Mouse (Mus musculus): ENCODE measurements around the gene Klf14. TPM values are rescaled to one million over a fixed set of nuclear protein-coding genes. Genes with fewer than 3 reads are reported as not detected.
A peak's percentile ranks its signal among the peaks of the same experiment; 100 is the strongest.

The Klf14 gene
- polyA plus RNA-seq, 1 experiment from 2014 or later: 0.33 TPM

GRCm38 (mm10) chr6:30957784-30958735, 818 bp downstream of the Klf14 start:
- H3K9ac ChIP-seq (ENCODE audit: low read depth, low read length): no peak overlapping the region
- peak; percentile 30; the same call in 1 of the 2 replicates for ATAC-seq
- H3K4me3 ChIP-seq (ENCODE audit: low read length): peak overlapping the region; percentile 48
- H3K9me3 ChIP-seq (ENCODE audit: control insufficient read depth, low read length): peaks cover 39% of the 10 kb centered on the region
- H3K4me2 ChIP-seq (ENCODE audit: low read length): peak overlapping the region; percentile 69
- peaks cover 37% of the 10 kb centered on the region for H3K27me3 ChIP-seq (replicated peaks; ENCODE audit: control insufficient read depth, insufficient read depth, low read length)
- H3K4me1 ChIP-seq (ENCODE audit: control insufficient read depth, insufficient read depth, low read depth, low read length): no peaks in the 10 kb centered on the region; the same call in 1 of the 2 replicates
- 4% methylated on average over 59 of the region's 84 CpGs for WGBS
- H3K27ac ChIP-seq (ENCODE audit: low read depth, low read length): no peak overlapping the region
- H3K36me3 ChIP-seq (ENCODE audit: control insufficient read depth, insufficient read depth, low read length): peaks cover 3% of the 10 kb centered on the region; the same call in 1 of the 2 replicates

DNA sequence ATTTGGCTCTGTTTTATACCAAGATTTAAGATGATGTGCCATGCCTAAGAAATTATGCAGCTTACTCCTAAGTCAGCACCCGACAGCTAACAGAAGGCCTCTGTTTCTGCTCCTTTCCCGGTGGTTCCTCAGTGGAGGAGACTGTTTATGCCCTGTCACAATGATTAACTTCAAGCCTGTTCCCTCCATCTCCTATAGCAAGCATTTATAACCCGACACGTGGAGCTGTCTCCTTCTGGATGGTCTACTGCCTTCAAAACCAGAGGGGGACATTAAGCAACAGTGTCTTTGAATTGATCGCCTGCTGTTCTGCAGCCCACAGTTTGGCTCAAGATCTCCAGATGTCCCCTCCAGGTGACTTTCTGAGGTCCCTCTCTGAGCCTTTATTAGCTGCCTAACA, 19.6 kb downstream of the Klf14 start:
- no peak overlapping the region for H3K9ac ChIP-seq (ENCODE audit: low read depth, low read length)
- no peaks in the 10 kb centered on the region for H3K4me1 ChIP-seq (ENCODE audit: control insufficient read depth, insufficient read depth, low read depth, low read length)
- H3K27me3 ChIP-seq (replicated peaks; ENCODE audit: control insufficient read depth, insufficient read depth, low read length): no peaks in the 10 kb centered on the region
- no peak overlapping the region for H3K4me3 ChIP-seq (ENCODE audit: low read length)
- WGBS: 61% methylated on average over 5 of the region's 5 CpGs
- H3K9me3 ChIP-seq (ENCODE audit: control insufficient read depth, low read length): no peaks in the 10 kb centered on the region
- no peaks in the 10 kb centered on the region for H3K36me3 ChIP-seq (ENCODE audit: control insufficient read depth, insufficient read depth, low read length)
- H3K4me2 ChIP-seq (ENCODE audit: low read length): no peak overlapping the region
- ATAC-seq: no peak
- no peak overlapping the region for H3K27ac ChIP-seq (ENCODE audit: low read depth, low read length)

- no peak overlapping the region for H3K9ac ChIP-seq (ENCODE audit: low read depth, low read length)
- H3K4me1 ChIP-seq (ENCODE audit: control insufficient read depth, insufficient read depth, low read depth, low read length): no peaks in the 10 kb centered on the region; the same call in 1 of the 2 replicates
- H3K4me2 ChIP-seq (ENCODE audit: low read length): no peak overlapping the region
- no peaks in the 10 kb centered on the region for H3K9me3 ChIP-seq (ENCODE audit: control insufficient read depth, low read length)
- H3K4me3 ChIP-seq (ENCODE audit: low read length): no peak overlapping the region
- no peak overlapping the region for H3K27ac ChIP-seq (ENCODE audit: low read depth, low read length)
- 49% methylated on average over 2 of the region's 2 CpGs for WGBS
- H3K27me3 ChIP-seq (replicated peaks; ENCODE audit: control insufficient read depth, insufficient read depth, low read length): no peaks in the 10 kb centered on the region
- no peak for ATAC-seq
- no peaks in the 10 kb centered on the region for H3K36me3 ChIP-seq (ENCODE audit: control insufficient read depth, insufficient read depth, low read length)
These were observed 36.1 kb downstream of the Klf14 start for GRCm38 (mm10) chr6:30922821-30923220.

DNA sequence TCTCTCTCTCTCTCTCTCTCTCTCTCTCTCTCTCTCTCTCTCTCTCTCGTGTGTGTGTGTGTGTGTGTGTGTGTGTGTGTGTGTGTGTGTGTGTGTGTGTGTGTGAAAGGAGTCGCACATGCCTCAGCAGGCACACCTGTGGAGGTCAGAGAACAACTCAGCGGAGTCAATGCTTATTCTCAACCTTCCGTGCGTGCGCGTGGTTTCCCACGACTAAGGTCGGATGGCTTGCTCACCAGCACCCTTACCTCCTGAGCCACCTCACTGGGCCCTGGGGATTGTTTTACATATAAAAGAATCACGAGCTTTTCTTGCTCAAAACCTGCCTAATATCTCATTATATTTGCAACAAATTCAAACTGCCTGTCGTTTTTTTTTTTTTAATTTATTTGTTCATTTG, 37.1 kb downstream of the Klf14 start:
- Histone ChIP-seq H3K36me3 (ENCODE audit: control insufficient read depth, insufficient read depth, low read length) (no peaks in the 10 kb centered on the region), H3K9ac (ENCODE audit: low read depth, low read length) (no peak overlapping the region), H3K4me2 (ENCODE audit: low read length) (peak overlapping the region; percentile 58; the same call in 1 of the 2 replicates), H3K4me1 (ENCODE audit: control insufficient read depth, insufficient read depth, low read depth, low read length) (no peaks in the 10 kb centered on the region; the same call in 1 of the 2 replicates), H3K4me3 (ENCODE audit: low read length) (no peak overlapping the region), H3K27ac (ENCODE audit: low read depth, low read length) (no peak overlapping the region), H3K27me3 (replicated peaks; ENCODE audit: control insufficient read depth, insufficient read depth, low read length) (no peaks in the 10 kb centered on the region; the same call in 1 of the 2 replicates), H3K9me3 (ENCODE audit: control insufficient read depth, low read length) (no peaks in the 10 kb centered on the region)
- no peak for ATAC-seq
- WGBS: 69% methylated on average over 11 of the region's 11 CpGs

- no peaks in the 10 kb centered on the region; the same call in 1 of the 2 replicates for H3K4me1 ChIP-seq (ENCODE audit: control insufficient read depth, insufficient read depth, low read depth, low read length)
- H3K9ac ChIP-seq (ENCODE audit: low read depth, low read length): peak overlapping the region; percentile 58
- H3K27ac ChIP-seq (ENCODE audit: low read depth, low read length): no peak overlapping the region; the same call in 1 of the 2 replicates
- H3K4me2 ChIP-seq (ENCODE audit: low read length): peak overlapping the region; percentile 58
- no peaks in the 10 kb centered on the region for H3K9me3 ChIP-seq (ENCODE audit: control insufficient read depth, low read length)
- peak; percentile 69 for ATAC-seq
- no peaks in the 10 kb centered on the region for H3K36me3 ChIP-seq (ENCODE audit: control insufficient read depth, insufficient read depth, low read length)
- WGBS: 36% methylated on average over 21 of the region's 21 CpGs
- H3K27me3 ChIP-seq (replicated peaks; ENCODE audit: control insufficient read depth, insufficient read depth, low read length): no peaks in the 10 kb centered on the region; the same call in 1 of the 2 replicates
- peak overlapping the region; percentile 31 for H3K4me3 ChIP-seq (ENCODE audit: low read length)
These were observed 37.8 kb downstream of the Klf14 start for GRCm38 (mm10) chr6:30920834-30921675.

- H3K4me3 ChIP-seq (ENCODE audit: low read length): no peak within 1 kb of the TSS
- ATAC-seq: no peak
- no peaks in the 10 kb centered on the region for H3K36me3 ChIP-seq (ENCODE audit: control insufficient read depth, insufficient read depth, low read length)
- WGBS: 95% methylated on average over 2 of the region's 2 CpGs
- H3K4me1 ChIP-seq (ENCODE audit: control insufficient read depth, insufficient read depth, low read depth, low read length): no peaks in the 10 kb centered on the region
- H3K27ac ChIP-seq (ENCODE audit: low read depth, low read length): no peak within 1 kb of the TSS
- no peak within 1 kb of the TSS for H3K4me2 ChIP-seq (ENCODE audit: low read length)
- H3K9ac ChIP-seq (ENCODE audit: low read depth, low read length): no peak within 1 kb of the TSS
- H3K9me3 ChIP-seq (ENCODE audit: control insufficient read depth, low read length): no peaks in the 10 kb centered on the region
- no peaks in the 10 kb centered on the region; the same call in 1 of the 2 replicates for H3K27me3 ChIP-seq (replicated peaks; ENCODE audit: control insufficient read depth, insufficient read depth, low read length)
These were observed 43.4 kb downstream of the Klf14 start, which contains the start of gene Tsga13 for GRCm38 (mm10) chr6:30915473-30915872. Gene Tsga13 (minus strand): TSS chr6:30915573.

- H3K4me3 ChIP-seq (ENCODE audit: low read length): no peak overlapping the region
- H3K9me3 ChIP-seq (ENCODE audit: control insufficient read depth, low read length): no peaks in the 10 kb centered on the region
- H3K27me3 ChIP-seq (replicated peaks; ENCODE audit: control insufficient read depth, insufficient read depth, low read length): no peaks in the 10 kb centered on the region
- no peak for ATAC-seq
- H3K27ac ChIP-seq (ENCODE audit: low read depth, low read length): no peak overlapping the region
- no peaks in the 10 kb centered on the region for H3K36me3 ChIP-seq (ENCODE audit: control insufficient read depth, insufficient read depth, low read length)
- peaks cover 3% of the 10 kb centered on the region; the same call in 1 of the 2 replicates for H3K4me1 ChIP-seq (ENCODE audit: control insufficient read depth, insufficient read depth, low read depth, low read length)
- 39% methylated on average over 3 of the region's 3 CpGs for WGBS
- no peak overlapping the region for H3K4me2 ChIP-seq (ENCODE audit: low read length)
- no peak overlapping the region; the same call in 1 of the 2 replicates for H3K9ac ChIP-seq (ENCODE audit: low read depth, low read length)
These were observed 50.9 kb downstream of the Klf14 start for GRCm38 (mm10) chr6:30907970-30908369.
